9 mouse cellular contexts compared by ENCODE assay signal in the genomic region with DNA sequence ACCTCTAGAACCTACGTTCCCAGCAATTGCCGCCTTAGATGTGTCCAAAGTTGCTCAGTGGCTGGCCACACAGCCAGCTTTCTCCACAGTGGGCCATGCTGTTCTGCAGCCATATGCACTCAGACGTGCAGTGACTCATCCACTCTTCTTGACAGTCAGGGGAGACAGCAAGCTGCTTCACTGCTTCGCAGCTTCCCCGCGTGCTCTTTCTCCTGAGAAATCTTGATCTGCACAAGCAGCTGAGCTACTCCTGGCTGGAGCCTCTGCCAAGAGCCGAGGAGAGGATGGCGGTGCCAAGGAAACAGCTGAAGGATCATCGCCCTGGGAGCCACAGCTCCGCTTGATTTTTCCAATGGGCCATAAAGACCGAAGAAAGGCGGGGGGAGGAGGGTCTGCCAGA.
DNase-seq lines count a peak whose midpoint lies in the region; ATAC-seq and TF ChIP-seq lines count a peak whose summit lies in the region.
"Had no signal": no experiment of that assay in that cellular context is flagged by ENCODE, and none has a peak within 500 bp of the region (broad histone marks: within the 10 kb centered on the region; RNA-seq: fewer than 3 reads in every experiment).

No protein-coding gene starts in this region.

- POLR2A ChIA-PET in Patski (lab: Charles Lee), result interaction anchor here (0.8 kb wide), 1 partner anchor 112 kb away, joined by 3 read pairs; no protein-coding TSS in a partner anchor

- no peak for TF ChIP-seq CTCF in forebrain, postnatal 0 days (IDR thresholded peaks at IDR 0.05; ENCODE audit: low read depth)
- no peak for TF ChIP-seq CTCF in Patski (IDR thresholded peaks at IDR 0.05)

- H3K4me3 ChIP-seq in forebrain, postnatal 0 days (ENCODE audit: low read depth, low read length), result no peak overlapping the region
- no peak overlapping the region for H3K4me3 ChIP-seq in forebrain, embryonic 10.5 days
- H3K4me3 ChIP-seq in limb, embryonic 15.5 days, result no peak overlapping the region
- H3K4me3 ChIP-seq: limb, embryonic 13.5 days had no signal

- 43% methylated on average over 12 of the region's 12 CpGs for WGBS in forebrain, postnatal 0 days
- 77% methylated on average over 12 of the region's 12 CpGs for whole genome bisulfite sequencing in forebrain, embryonic 10.5 days
- WGBS in limb, embryonic 15.5 days, result 39% methylated on average over 12 of the region's 12 CpGs

- no peak overlapping the region for H3K4me2 ChIP-seq in forebrain, postnatal 0 days (ENCODE audit: low read depth)
- no peak overlapping the region for H3K4me2 ChIP-seq in limb, embryonic 15.5 days
- H3K4me2 ChIP-seq: limb, embryonic 13.5 days had no signal

- H3K27me3 ChIP-seq in forebrain, postnatal 0 days (ENCODE audit: insufficient read depth, low read length), result peaks cover 34% of the 10 kb centered on the region
- H3K27me3 ChIP-seq in forebrain, embryonic 10.5 days (ENCODE audit: poor library complexity, severe bottlenecking), result peaks cover 97% of the 10 kb centered on the region
- H3K27me3 ChIP-seq in Patski, result no peaks in the 10 kb centered on the region
- peaks cover 32% of the 10 kb centered on the region for H3K27me3 ChIP-seq in limb, embryonic 15.5 days

- CTCF ChIA-PET in Patski (lab: Charles Lee), result interaction anchor here (0.9 to 1.8 kb wide), 4 partner anchors 72 to 127 kb away, joined by 3 to 6 read pairs (median 4); a partner anchor contains a TSS

- peak; percentile 68 for DNase-seq in forebrain, postnatal 0 days
- DNase-seq in forebrain, embryonic 10.5 days (ENCODE audit: extremely low spot score, low spot score), result no peak
- DNase-seq in Patski (ENCODE audit: low read depth, low spot score), result peak; percentile 63
- DNase-seq in gastrocnemius, postnatal 14 days, result peak; percentile 82
- DNase-seq in embryo, embryonic 10.5 days (ENCODE audit: low spot score), result no peak
- DNase-seq in ovary, postnatal 14 days (ENCODE audit: low spot score), result no peak
- DNase-seq in urinary bladder, adult 18-20 months (ENCODE audit: low spot score in 2 of 2), result no peak

- H3K36me3 ChIP-seq in forebrain, postnatal 0 days (ENCODE audit: insufficient read depth), result no peaks in the 10 kb centered on the region
- H3K36me3 ChIP-seq in forebrain, embryonic 10.5 days (replicated peaks), result no peaks in the 10 kb centered on the region
- H3K36me3 ChIP-seq in limb, embryonic 15.5 days, result no peaks in the 10 kb centered on the region
- H3K36me3 ChIP-seq: limb, embryonic 13.5 days had no signal

- peak; percentile 83 for ATAC-seq in forebrain, postnatal 0 days
- peak; percentile 82 for ATAC-seq in Patski
- no peak for ATAC-seq in limb, embryonic 15.5 days (ENCODE audit: insufficient number of reproducible peaks, low FRiP score, low TSS enrichment, low read depth)

- no peaks in the 10 kb centered on the region for H3K9me3 ChIP-seq in forebrain, postnatal 0 days (ENCODE audit: low read length)
- no peaks in the 10 kb centered on the region for H3K9me3 ChIP-seq in forebrain, embryonic 10.5 days
- H3K9me3 ChIP-seq in limb, embryonic 15.5 days, result no peaks in the 10 kb centered on the region
- H3K9me3 ChIP-seq: limb, embryonic 13.5 days had no signal

- H3K9ac ChIP-seq in forebrain, postnatal 0 days, result no peak overlapping the region
- no peak overlapping the region for H3K9ac ChIP-seq in limb, embryonic 15.5 days
- H3K9ac ChIP-seq: limb, embryonic 13.5 days had no signal

- in situ Hi-C loops in Patski (cut with MboI; ENCODE audit: low pct_unique_long_range_greater_than_20kb), result no loop called here

- H3K27ac ChIP-seq in forebrain, postnatal 0 days (ENCODE audit: low read depth, low read length), result no peak overlapping the region
- no peak overlapping the region for H3K27ac ChIP-seq in forebrain, embryonic 10.5 days
- peak overlapping the region; percentile 29; the same call in 1 of the 2 replicates for H3K27ac ChIP-seq in limb, embryonic 15.5 days
- H3K27ac ChIP-seq: limb, embryonic 13.5 days had no signal

- intact Hi-C loops in gastrocnemius, postnatal 14 days (cut with DNase I; ENCODE audit: low total_unique reads), result no loop called here

- H3K4me1 ChIP-seq in forebrain, postnatal 0 days (ENCODE audit: insufficient read depth), result no peaks in the 10 kb centered on the region; the same call in 1 of the 2 replicates
- no peaks in the 10 kb centered on the region for H3K4me1 ChIP-seq in forebrain, embryonic 10.5 days
- H3K4me1 ChIP-seq in limb, embryonic 15.5 days, result peaks cover 30% of the 10 kb centered on the region

Comparison
In these comparisons a context has a peak if more than half of its experiments do, and no peak if none do; other contexts are left out.
1. DNase-seq: peak in forebrain, postnatal 0 days (single experiment), Patski (single experiment) and gastrocnemius, postnatal 14 days (single experiment); none in forebrain, embryonic 10.5 days (single experiment), embryo, embryonic 10.5 days (single experiment), ovary, postnatal 14 days (single experiment) and urinary bladder, adult 18-20 months (0 of 2).